ENCODE assay signal across 11 mouse cellular contexts in genomic region chr2:84051883-84052331, GRCm38 (mm10).
A peak's percentile ranks its signal among the peaks of the same experiment; 100 is the strongest.
DNase-seq lines count a peak whose midpoint lies in the region; ATAC-seq lines count a peak whose summit lies in the region.
"Had no signal": no experiment of that assay in that cellular context is flagged by ENCODE, and none has a peak within 500 bp of the region (broad histone marks: within the 10 kb centered on the region; RNA-seq: fewer than 3 reads in every experiment).

No protein-coding gene starts in this region.

- under 1% methylated on average over 3 of the region's 3 CpGs for WGBS in heart, embryonic 12.5 days

- peak; percentile 95 for ATAC-seq in heart, embryonic 12.5 days (ENCODE audit: insufficient number of reproducible peaks, low FRiP score)

- no peak for DNase-seq in heart, adult 9 months (ENCODE audit: low spot score in 2 of 2)
- DNase-seq in spleen, adult 12 weeks (ENCODE audit: low spot score) = peak; percentile 40
- DNase-seq in spleen, adult 18-20 months = no peak
- peak; percentile 71 for DNase-seq in liver
- peak; percentile 44 for DNase-seq in yolk sac, embryonic 10.5 days (ENCODE audit: low spot score)
- DNase-seq in natural killer cell, adult 2 months (ENCODE audit: low spot score in 2 of 2) = no peak
- no peak for DNase-seq in B cell, adult 2 months
- DNase-seq: kidney, adult 11 months had no signal

- H3K9ac ChIP-seq in heart, embryonic 12.5 days = no peak overlapping the region
- H3K9ac ChIP-seq: embryonic facial prominence, embryonic 15.5 days; limb, embryonic 15.5 days had no signal

- no peaks in the 10 kb centered on the region for H3K27me3 ChIP-seq in heart, embryonic 12.5 days (replicated peaks)
- H3K27me3 ChIP-seq: embryonic facial prominence, embryonic 15.5 days; limb, embryonic 15.5 days had no signal

- no peaks in the 10 kb centered on the region for H3K9me3 ChIP-seq in heart, embryonic 12.5 days (replicated peaks)
- H3K9me3 ChIP-seq: embryonic facial prominence, embryonic 15.5 days; limb, embryonic 15.5 days had no signal

- no peak overlapping the region for H3K4me2 ChIP-seq in heart, embryonic 12.5 days
- H3K4me2 ChIP-seq: embryonic facial prominence, embryonic 15.5 days; limb, embryonic 15.5 days had no signal

- no peaks in the 10 kb centered on the region for H3K36me3 ChIP-seq in heart, embryonic 12.5 days
- H3K36me3 ChIP-seq: embryonic facial prominence, embryonic 15.5 days; limb, embryonic 15.5 days had no signal

- H3K4me1 ChIP-seq in heart, embryonic 12.5 days (replicated peaks) = 0 out of 2 replicates have a peak, but pooled peaks cover 3% of the 10 kb centered on the region
- H3K4me1 ChIP-seq: embryonic facial prominence, embryonic 15.5 days; limb, embryonic 15.5 days had no signal

- H3K4me3 ChIP-seq in heart, embryonic 12.5 days = no peak overlapping the region
- H3K4me3 ChIP-seq: embryonic facial prominence, embryonic 15.5 days; limb, embryonic 15.5 days had no signal

- H3K27ac ChIP-seq in heart, embryonic 12.5 days (ENCODE audit: poor library complexity, severe bottlenecking) = peak overlapping the region; percentile 30
- H3K27ac ChIP-seq: embryonic facial prominence, embryonic 15.5 days; limb, embryonic 15.5 days had no signal

Comparison
In these comparisons a context has a peak if more than half of its experiments do, and no peak if none do; other contexts are left out.
1. DNase-seq: peak in spleen, adult 12 weeks (single experiment), liver (single experiment) and yolk sac, embryonic 10.5 days (single experiment); none in heart, adult 9 months (0 of 2), spleen, adult 18-20 months (0 of 2), natural killer cell, adult 2 months (0 of 2) and B cell, adult 2 months (0 of 2).